Mouse (Mus musculus): ENCODE results near the gene Capn11.

DNA sequence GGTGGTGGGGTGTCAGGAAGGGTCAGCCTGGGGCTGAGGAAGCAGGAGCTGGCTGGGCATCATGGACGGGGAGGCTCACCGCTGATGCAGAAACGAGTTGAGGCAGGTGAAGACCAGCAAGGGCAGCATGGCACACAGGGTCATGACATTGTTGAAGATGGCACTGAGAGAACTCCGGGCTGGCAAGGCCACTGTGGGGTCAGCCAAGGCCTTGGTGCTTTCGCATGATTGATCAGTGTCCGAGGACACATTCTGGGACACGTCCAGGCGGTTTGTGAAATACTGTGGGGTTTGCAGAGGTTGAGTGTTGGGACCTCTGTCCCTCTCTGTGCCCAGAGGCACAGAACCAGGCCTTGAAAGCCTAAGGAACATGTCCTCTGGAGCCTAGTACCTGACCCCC is 69.3 kb downstream of the Capn11 start:
- TF ChIP-seq ZNF384 (IDR thresholded peaks at IDR 0.05; ENCODE audit: low read depth, low read length) = no peak
- no peak for TF ChIP-seq POLR2AphosphoS2 (IDR thresholded peaks at IDR 0.05; ENCODE audit: low read length)
- no peak for TF ChIP-seq POLR2A (IDR thresholded peaks at IDR 0.05; ENCODE audit: control insufficient read depth in 1 of 2, insufficient read depth in 1 of 2, low read depth in 1 of 2, low read length in 2 of 2, poor library complexity in 1 of 2)
- no peak for TF ChIP-seq RCOR1 (IDR thresholded peaks at IDR 0.05; ENCODE audit: low read depth, low read length)
- TF ChIP-seq MAFK (IDR thresholded peaks at IDR 0.05; ENCODE audit: borderline replicate concordance, low read depth, low read length) = no peak
- no peak for TF ChIP-seq EP300 (IDR thresholded peaks at IDR 0.05; ENCODE audit: low read depth in 1 of 2, low read length in 2 of 2)
- TF ChIP-seq ELF1 (IDR thresholded peaks at IDR 0.05; ENCODE audit: low read depth, low read length) = no peak
- no peak for TF ChIP-seq HCFC1 (IDR thresholded peaks at IDR 0.05; ENCODE audit: low read depth, low read length)
- no peak for TF ChIP-seq NRF1 (IDR thresholded peaks at IDR 0.05; ENCODE audit: insufficient read depth, low read depth, low read length, poor library complexity, severe bottlenecking)
- no peak for TF ChIP-seq CTCF (IDR thresholded peaks at IDR 0.05 in 2 of 3, conservative IDR thresholded peaks at IDR 0.05 in 1 of 3; ENCODE audit: control insufficient read depth in 1 of 3, insufficient read depth in 1 of 3, low read depth in 2 of 3, low read length in 3 of 3, poor library complexity in 1 of 3, severe bottlenecking in 1 of 3)
- TF ChIP-seq MAX (IDR thresholded peaks at IDR 0.05; ENCODE audit: low read length) = no peak
- no peak for TF ChIP-seq ETS1 (IDR thresholded peaks at IDR 0.05; ENCODE audit: low read depth, low read length)
